Comparison of ENCODE assay signal across 21 mouse cellular contexts in the genomic region with DNA sequence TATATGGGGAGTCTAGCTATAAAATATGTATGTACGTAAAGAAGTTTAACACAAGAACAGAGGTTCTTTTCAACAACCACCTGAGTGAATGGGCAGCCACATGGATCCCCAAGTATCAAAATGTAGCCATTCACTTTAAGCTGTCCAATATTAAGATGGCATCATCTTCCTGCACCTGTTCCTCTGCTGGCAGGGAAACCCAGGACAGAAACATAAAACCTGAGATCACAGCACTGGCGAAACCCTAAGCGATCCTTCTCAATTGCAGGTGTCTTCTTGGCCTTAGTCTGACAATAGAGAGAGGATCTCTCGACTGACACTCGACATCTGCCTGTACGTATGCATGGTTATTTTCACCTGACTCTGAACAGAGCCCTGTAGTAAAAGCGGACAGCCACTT. TPM values are rescaled to one million over a fixed set of nuclear protein-coding genes. Genes with fewer than 3 reads are reported as not detected.
DNase-seq lines count a peak whose midpoint lies in the region; TF ChIP-seq lines count a peak whose summit lies in the region.
"Had no signal": no experiment of that assay in that cellular context is flagged by ENCODE, and none has a peak within 500 bp of the region (broad histone marks: within the 10 kb centered on the region; RNA-seq: fewer than 3 reads in every experiment).

No protein-coding gene starts in this region.

- no peak overlapping the region for H3K4me3 ChIP-seq in gastrocnemius, adult 2 months
- H3K4me3 ChIP-seq: embryonic facial prominence, embryonic 13.5 days; embryonic facial prominence, embryonic 15.5 days; erythroblast, embryonic 14.5 days; forebrain, embryonic 10.5 days; forebrain, embryonic 12.5 days had no signal

- no peak for TF ChIP-seq CTCF in gastrocnemius, adult 2 months (IDR thresholded peaks at IDR 0.05)

- no peak overlapping the region for H3K27ac ChIP-seq in gastrocnemius, adult 2 months
- H3K27ac ChIP-seq: embryonic facial prominence, embryonic 13.5 days; embryonic facial prominence, embryonic 15.5 days; forebrain, embryonic 10.5 days; forebrain, embryonic 12.5 days had no signal

- peak; percentile 60 for DNase-seq in gastrocnemius, adult 2 months
- DNase-seq in gastrocnemius, postnatal 10 days = no peak
- DNase-seq in gastrocnemius, postnatal 25 days = peak; percentile 16
- no peak for DNase-seq in gastrocnemius, postnatal 4 days (ENCODE audit: low spot score in 2 of 2)
- peak; percentile 30 for DNase-seq in skeletal muscle tissue, adult 2 months (ENCODE audit: low read depth, low spot score)
- DNase-seq in ovary, postnatal 10 days (ENCODE audit: low spot score) = no peak
- DNase-seq: adrenal gland, adult 2 months; adrenal gland, postnatal 10 days; adrenal gland, postnatal 25 days; cerebellum, adult 11 months; cerebellum, adult 18-20 months; cerebellum, adult 8-10 months; cerebellum, adult 9-11 months; cerebellum, postnatal 14 days; cerebellum, postnatal 36 days; embryo, embryonic 11 days had no signal

- intact Hi-C loops in gastrocnemius, adult 2 months (cut with DNase I) = loop anchor here (5.0 kb wide), 1 partner anchor 56 kb away; no protein-coding TSS in a partner anchor

RNA-seq across cellular contexts. Expression of a gene that starts 16.1 kb away (rescaled TPM):
- 10 to 100 TPM; 22.4 to 25.9 TPM for total RNA-seq in gastrocnemius, adult 2 months (2021)
- total RNA-seq in gastrocnemius, postnatal 10 days (2021) = 10 to 100 TPM; 34.4 to 40.9 TPM
- total RNA-seq in gastrocnemius, postnatal 25 days (2021) = 10 to 100 TPM; 17.8 to 18.7 TPM
- 10 to 100 TPM; 49.1 to 55.5 TPM for total RNA-seq in gastrocnemius, postnatal 4 days (2021)

Comparison
In these comparisons a context has a peak if more than half of its experiments do, and no peak if none do; other contexts are left out.
1. DNase-seq: peak in gastrocnemius, adult 2 months (single experiment), gastrocnemius, postnatal 25 days (single experiment) and skeletal muscle tissue, adult 2 months (single experiment); none in gastrocnemius, postnatal 10 days (single experiment), gastrocnemius, postnatal 4 days (0 of 2) and ovary, postnatal 10 days (single experiment).